Mouse (Mus musculus) midbrain, postnatal 0 days (tissue): ENCODE results near the gene Tigd3. TPM values are rescaled to one million over a fixed set of nuclear protein-coding genes. Genes with fewer than 3 reads are reported as not detected.
"Not testable (repeated sequence)": the region's sequence is repeated elsewhere in the genome, so short reads cannot be mapped to it uniquely, and the experiment has no call there.

Source experiments
- ATAC-seq: fragments of 200-750 bp; cut with Nextera tagmentation; 2 replicates; pipeline ENCODE4 v1.8.0; 2017; ENCODE audit warnings: moderate number of reproducible peaks, mild to moderate bottlenecking, moderate TSS enrichment, moderate library complexity; ENCODE audit not compliant: low FRiP score
- DNase-seq: peaks from one replicate; pipeline ENCODE4 v3.0.0-alpha.2; 2015; ENCODE audit warnings: low spot score
- H3K27ac ChIP-seq: fragments of 300-500 bp; sonication (generic); 2 replicates; pipeline ENCODE4 v1.5.1; 2014; ENCODE audit warnings: low read depth, mild to moderate bottlenecking, low read length, mixed read lengths
- H3K27me3 ChIP-seq: fragments of 300-500 bp; sonication (generic); 2 replicates; pipeline ENCODE4 v1.6.1; 2014; ENCODE audit warnings: low read length, control low read depth, mixed read lengths; ENCODE audit not compliant: insufficient read depth
- H3K36me3 ChIP-seq: fragments of 300-500 bp; sonication (generic); 2 replicates; pipeline ENCODE4 v1.6.1; 2014; ENCODE audit warnings: low read length, control low read depth, mixed read lengths; ENCODE audit not compliant: insufficient read depth
- H3K4me1 ChIP-seq: fragments of 300-500 bp; sonication (generic); 2 replicates; pipeline ENCODE4 v1.6.1; 2014; ENCODE audit warnings: mild to moderate bottlenecking, control low read depth, antibody characterized with exemption, low read length, mixed read lengths; ENCODE audit not compliant: insufficient read depth
- H3K4me2 ChIP-seq: fragments of 300-500 bp; sonication (generic); 2 replicates; pipeline ENCODE4 v1.6.1; 2014; ENCODE audit warnings: low read depth, mild to moderate bottlenecking, low read length, mixed read lengths; ENCODE audit not compliant: poor library complexity, severe bottlenecking
- H3K4me3 ChIP-seq: fragments of 300-500 bp; sonication (generic); 2 replicates; pipeline ENCODE4 v1.5.1; 2014; ENCODE audit warnings: low read depth, mild to moderate bottlenecking, low read length, moderate library complexity
- H3K9ac ChIP-seq: fragments of 300-500 bp; sonication (generic); replicated peaks from 2 replicates; pipeline ENCODE4 v1.6.1; 2014; ENCODE audit warnings: mild to moderate bottlenecking, low read length, moderate library complexity, mixed read lengths; ENCODE audit not compliant: poor library complexity, severe bottlenecking
- H3K9me3 ChIP-seq: fragments of 300-500 bp; sonication (generic); 2 replicates; pipeline ENCODE4 v1.6.1; 2016; ENCODE audit warnings: low read length, control low read depth
- CTCF ChIP-seq: IDR thresholded peaks from 2 replicates; pipeline ENCODE4 v1.5.1; 2016; ENCODE audit warnings: antibody characterized with exemption, mild to moderate bottlenecking
- WGBS: fragments of 180-500 bp; shearing (Covaris S2); extraction: QIAGEN DNeasy Blood & Tissue Kit; methylation state at CpG from one replicate; pipeline ENCODE4 v1.1.7; 2014; 5-methylcytosine and 5-hydroxymethylcytosine counted together
- polyA plus RNA-seq: library from polyadenylated mRNA; unstranded; fragments of >200 nt; fragmentation: Nextera tagmentation; extraction: Ambion mirVana; gene quantifications from 2 replicates; pipeline ENCODE4 v1.2.1, GENCODE M21; 2015
- total RNA-seq: library from RNA; depleted of rRNA; stranded (reverse); fragments of >200 nt; gene quantifications from 2 replicates; pipeline ENCODE4 v1.2.3, GENCODE M21; 2014

Tigd3 gene
- total and polyA plus RNA-seq, 2 experiments from 2014 or later = 9.0 to 10.6 TPM

DNA sequence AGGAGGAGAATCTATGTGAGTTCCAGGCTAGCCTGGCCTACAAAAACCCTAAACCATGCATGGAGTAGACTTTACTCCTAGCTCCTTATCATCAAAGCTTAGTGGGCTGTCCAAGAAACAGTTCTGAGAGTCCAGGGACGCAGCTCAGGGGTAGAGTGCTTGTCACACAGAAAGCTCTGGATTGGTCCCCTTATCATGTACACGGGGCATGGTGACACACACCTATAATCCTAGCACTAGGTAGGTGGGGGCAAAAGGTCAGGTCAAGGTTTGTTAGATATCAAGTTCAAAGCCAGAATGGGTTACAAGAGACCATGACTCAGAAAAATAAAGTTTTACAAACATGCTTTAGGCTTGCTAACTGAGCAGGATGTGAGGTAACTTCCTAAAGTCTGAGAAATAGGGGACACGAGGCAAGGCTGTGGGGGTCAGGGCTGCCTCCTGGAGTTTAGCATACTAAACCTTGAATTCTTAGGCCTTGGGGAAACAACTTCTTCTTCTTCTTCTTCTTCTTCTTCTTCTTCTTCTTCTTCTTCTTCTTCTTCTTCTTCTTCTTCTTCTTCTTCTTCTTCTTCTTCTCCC, 6.6 kb downstream of the Tigd3 start:
- H3K9ac ChIP-seq = no peak overlapping the region
- H3K4me1 ChIP-seq = peaks cover 2% of the 10 kb centered on the region; the same call in 1 of the 2 replicates
- no peak for ATAC-seq
- TF ChIP-seq CTCF = no peak
- 85% methylated on average over 3 of the region's 3 CpGs for WGBS
- 0 out of 2 replicates have a peak, but pooled peaks cover 4% of the 10 kb centered on the region for H3K36me3 ChIP-seq
- H3K4me3 ChIP-seq = no peak overlapping the region
- no peak for DNase-seq
- no peaks in the 10 kb centered on the region for H3K9me3 ChIP-seq
- no peak overlapping the region for H3K27ac ChIP-seq
- H3K4me2 ChIP-seq = no peak overlapping the region
- no peaks in the 10 kb centered on the region for H3K27me3 ChIP-seq

DNA sequence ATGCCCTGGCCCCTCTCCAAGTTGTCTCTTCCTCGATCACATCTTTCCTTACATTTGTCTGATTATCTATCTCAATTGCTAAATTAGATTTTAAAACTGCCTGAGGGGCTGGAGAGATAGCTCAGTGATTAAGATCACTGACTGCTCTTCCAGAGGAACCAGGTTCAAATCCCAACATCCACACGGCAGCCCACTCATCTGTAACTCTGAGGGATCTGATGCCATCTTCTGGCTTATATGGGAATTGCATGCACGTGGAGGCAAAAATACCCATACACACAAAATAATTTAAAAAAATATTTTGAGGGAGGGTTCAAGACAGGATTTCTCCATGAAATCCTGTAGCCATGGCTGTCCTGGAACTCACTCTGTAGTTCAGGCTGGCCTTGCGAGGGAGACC, 8.1 kb downstream of the Tigd3 start:
- peak; percentile 72 for TF ChIP-seq CTCF
- H3K4me1 ChIP-seq = no peaks in the 10 kb centered on the region
- H3K27ac ChIP-seq = no peak overlapping the region
- no peaks in the 10 kb centered on the region for H3K36me3 ChIP-seq
- 57% methylated on average over 4 of the region's 4 CpGs for WGBS
- no peak for ATAC-seq
- no peak overlapping the region for H3K9ac ChIP-seq
- no peak overlapping the region for H3K4me2 ChIP-seq
- H3K4me3 ChIP-seq = no peak overlapping the region
- no peaks in the 10 kb centered on the region for H3K27me3 ChIP-seq
- DNase-seq = no peak
- H3K9me3 ChIP-seq = no peaks in the 10 kb centered on the region

DNA sequence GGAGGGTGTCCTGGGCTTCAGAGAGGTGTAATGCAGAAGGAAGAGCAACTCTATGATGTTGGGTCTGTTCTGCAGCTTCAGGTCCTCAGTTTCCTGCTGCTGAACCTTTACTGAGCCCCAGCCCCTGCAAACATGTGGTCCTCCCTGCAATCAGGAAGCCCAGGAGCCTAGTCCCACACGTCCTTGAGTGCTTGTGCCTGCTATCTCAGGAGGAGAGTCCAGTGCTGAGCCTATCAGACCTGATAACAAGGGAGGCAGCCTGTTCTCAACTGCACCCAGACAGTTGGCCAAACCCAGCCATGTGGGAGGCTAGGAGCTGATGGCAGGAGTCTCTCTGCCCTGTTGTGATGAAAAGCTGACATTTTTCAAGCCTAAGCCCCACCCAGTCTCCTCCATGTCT, 10.0 kb downstream of the Tigd3 start:
- Histone ChIP-seq H3K9ac (no peak overlapping the region), H3K9me3 (no peaks in the 10 kb centered on the region), H3K36me3 (no peaks in the 10 kb centered on the region), H3K4me2 (no peak overlapping the region), H3K4me1 (no peaks in the 10 kb centered on the region), H3K27me3 (no peaks in the 10 kb centered on the region), H3K4me3 (no peak overlapping the region), H3K27ac (no peak overlapping the region)
- ATAC-seq = no peak
- no peak for DNase-seq
- no peak for TF ChIP-seq CTCF
- WGBS = 63% methylated on average over 1 of the region's 1 CpGs

DNA sequence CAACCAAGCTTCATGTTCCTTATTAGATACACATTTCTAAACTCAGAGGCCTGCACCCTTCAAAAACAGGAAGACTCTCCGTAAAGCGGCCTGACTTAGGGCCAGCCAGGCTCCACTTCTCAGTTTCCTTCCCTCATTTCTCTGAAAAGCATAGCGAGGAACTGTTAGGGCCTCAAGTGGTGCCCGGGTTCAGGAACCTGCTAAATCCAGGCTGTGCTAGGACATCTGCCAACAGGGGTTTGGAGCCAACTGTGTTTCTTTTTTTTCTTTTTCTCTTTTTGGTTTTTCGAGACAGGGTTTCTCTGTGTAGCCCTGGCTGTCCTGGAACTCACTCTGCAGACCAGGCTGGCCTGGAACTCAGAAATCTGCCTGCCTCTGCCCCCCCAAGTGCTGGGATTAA, 11.9 kb downstream of the Tigd3 start:
- not testable (repeated sequence) for H3K36me3 ChIP-seq, H3K9ac ChIP-seq, H3K27ac ChIP-seq, ATAC-seq, H3K4me3 ChIP-seq, H3K4me1 ChIP-seq, H3K4me2 ChIP-seq, DNase-seq, H3K9me3 ChIP-seq, H3K27me3 ChIP-seq
- WGBS = 81% methylated on average over 5 of the region's 5 CpGs

DNA sequence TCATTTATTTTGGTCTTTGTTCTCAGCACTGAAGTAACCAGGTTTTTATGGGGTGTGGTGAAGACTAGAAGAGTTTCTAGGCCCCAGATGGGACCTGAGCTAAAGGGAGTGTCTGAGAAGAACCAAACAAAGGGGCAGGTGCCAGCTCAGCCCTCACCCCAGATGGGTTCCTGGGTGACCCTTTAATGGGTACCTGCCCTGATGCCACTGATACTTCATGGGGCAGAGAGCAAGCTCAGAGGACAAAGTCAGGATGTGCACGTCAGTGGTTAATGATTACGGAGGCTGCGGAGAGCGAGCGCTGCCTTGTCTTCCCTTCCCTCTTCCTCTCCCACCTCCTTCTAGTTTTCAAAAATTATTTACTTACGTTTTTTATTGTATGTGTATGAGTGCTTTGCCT, 12.8 kb downstream of the Tigd3 start:
- H3K27ac ChIP-seq = no peak overlapping the region
- H3K4me1 ChIP-seq = peaks cover 3% of the 10 kb centered on the region; the same call in 1 of the 2 replicates
- no peak overlapping the region for H3K4me3 ChIP-seq
- H3K4me2 ChIP-seq = no peak overlapping the region
- ATAC-seq (no peak), DNase-seq (no peak)
- H3K9ac ChIP-seq = no peak overlapping the region
- WGBS = 94% methylated on average over 6 of the region's 6 CpGs
- H3K9me3 ChIP-seq = no peaks in the 10 kb centered on the region
- TF ChIP-seq CTCF = no peak
- no peaks in the 10 kb centered on the region for H3K36me3 ChIP-seq
- no peaks in the 10 kb centered on the region for H3K27me3 ChIP-seq

DNA sequence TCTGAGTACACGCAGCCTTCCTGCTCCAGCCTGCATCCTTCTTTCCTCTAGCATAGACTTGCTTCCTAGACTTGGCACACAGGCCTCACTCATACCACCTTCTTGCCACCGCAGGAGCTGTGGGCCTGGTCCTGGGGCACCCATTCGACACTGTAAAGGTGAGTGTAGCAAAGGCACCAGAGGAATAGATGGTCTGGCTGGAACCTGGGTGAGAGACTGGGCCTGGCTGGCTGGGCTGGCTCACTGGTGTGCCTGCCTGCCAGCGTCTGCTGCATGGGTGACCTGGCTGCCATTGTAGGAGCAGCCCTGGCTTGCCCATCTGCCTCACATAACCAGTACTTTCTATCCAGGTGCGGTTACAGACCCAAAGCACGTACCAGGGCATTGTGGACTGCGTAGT, 14.2 kb downstream of the Tigd3 start:
- Histone ChIP-seq H3K4me2 (no peak overlapping the region), H3K4me3 (no peak overlapping the region), H3K27ac (no peak overlapping the region), H3K36me3 (no peaks in the 10 kb centered on the region), H3K4me1 (peaks cover 3% of the 10 kb centered on the region; the same call in 1 of the 2 replicates), H3K27me3 (no peaks in the 10 kb centered on the region), H3K9ac (no peak overlapping the region), H3K9me3 (no peaks in the 10 kb centered on the region)
- ATAC-seq (no peak), DNase-seq (no peak)
- 95% methylated on average over 7 of the region's 7 CpGs for WGBS
- no peak for TF ChIP-seq CTCF
